Mouse (Mus musculus) testis, adult 2 months (tissue): ENCODE measurements around the gene Man2a2. TPM values are rescaled to one million over a fixed set of nuclear protein-coding genes. Genes with fewer than 3 reads are reported as not detected.
A peak's percentile ranks its signal among the peaks of the same experiment; 100 is the strongest.
"Not testable (repeated sequence)": the region's sequence is repeated elsewhere in the genome, so short reads cannot be mapped to it uniquely, and the experiment has no call there.

ENCODE experiments used
- H3K27ac ChIP-seq: fragments of 200-500 bp; 2 replicates; pipeline ENCODE4 v1.5.1; 2012; ENCODE audit warnings: low read depth, low read length; ENCODE audit not compliant: control insufficient read depth, insufficient read depth
- H3K27me3 ChIP-seq: fragments of 200-500 bp; 2 replicates; pipeline ENCODE4 v1.6.1; 2012; ENCODE audit warnings: mild to moderate bottlenecking, low read length, moderate library complexity; ENCODE audit not compliant: control insufficient read depth, insufficient read depth
- H3K36me3 ChIP-seq: fragments of 200-500 bp; 2 replicates; pipeline ENCODE4 v1.6.1; 2012; ENCODE audit warnings: mild to moderate bottlenecking, low read length; ENCODE audit not compliant: control insufficient read depth, insufficient read depth
- H3K4me1 ChIP-seq: fragments of 200-500 bp; 2 replicates; pipeline ENCODE4 v1.6.1; 2012; ENCODE audit warnings: low read length; ENCODE audit not compliant: control insufficient read depth, insufficient read depth
- H3K4me3 ChIP-seq: fragments of 200-500 bp; 2 replicates; pipeline ENCODE4 v1.5.1; 2012; ENCODE audit warnings: low read depth, mild to moderate bottlenecking, low read length, moderate library complexity, mixed read lengths; ENCODE audit not compliant: control insufficient read depth
- CTCF ChIP-seq: fragments of 200-500 bp; IDR thresholded peaks from 2 replicates; pipeline ENCODE4 v1.5.1; 2012; ENCODE audit warnings: low read depth, mild to moderate bottlenecking, inconsistent platforms, low read length, moderate library complexity; ENCODE audit not compliant: control insufficient read depth, insufficient read depth, insufficient replicate concordance
- POLR2A ChIP-seq: fragments of 200-500 bp; IDR thresholded peaks from 2 replicates; pipeline ENCODE4 v1.6.1; 2012; ENCODE audit warnings: low read depth, mild to moderate bottlenecking, inconsistent platforms, low read length, moderate library complexity; ENCODE audit not compliant: control insufficient read depth
- polyA plus RNA-seq: library from polyadenylated mRNA; depleted of rRNA; stranded (reverse); fragments of >200 nt; gene quantifications from 2 replicates; pipeline ENCODE4 v1.2.3, GENCODE M21; 2012

Gene Man2a2
- polyA plus RNA-seq, 1 experiment, result 71.5 TPM

GRCm38 (mm10) chr7:80400099-80400498 lies 28.9 kb upstream of the Man2a2 start:
- H3K36me3 ChIP-seq, result no peaks in the 10 kb centered on the region
- H3K27ac ChIP-seq, result no peak overlapping the region
- no peak for TF ChIP-seq POLR2A
- no peaks in the 10 kb centered on the region for H3K27me3 ChIP-seq
- H3K4me3 ChIP-seq, result no peak overlapping the region
- H3K4me1 ChIP-seq, result peaks cover 9% of the 10 kb centered on the region

GRCm38 (mm10) chr7:80398654-80399444 lies 27.7 kb upstream of the Man2a2 start:
- Histone ChIP-seq H3K36me3 (no peaks in the 10 kb centered on the region), H3K4me1 (peaks cover 5% of the 10 kb centered on the region), H3K27me3 (no peaks in the 10 kb centered on the region), H3K27ac (no peak overlapping the region), H3K4me3 (no peak overlapping the region)
- TF ChIP-seq CTCF (no peak), POLR2A (no peak)

GRCm38 (mm10) chr7:80397986-80398385 lies 26.8 kb upstream of the Man2a2 start:
- TF ChIP-seq POLR2A, result no peak
- no peak for TF ChIP-seq CTCF
- Histone ChIP-seq H3K36me3 (no peaks in the 10 kb centered on the region), H3K4me3 (no peak overlapping the region), H3K27me3 (no peaks in the 10 kb centered on the region), H3K4me1 (peaks cover 5% of the 10 kb centered on the region), H3K27ac (no peak overlapping the region)

GRCm38 (mm10) chr7:80396427-80396826 lies 25.3 kb upstream of the Man2a2 start:
- H3K36me3 ChIP-seq, H3K4me1 ChIP-seq, H3K27me3 ChIP-seq, H3K4me3 ChIP-seq, H3K27ac ChIP-seq: not testable (repeated sequence)

GRCm38 (mm10) chr7:80394600-80394999 lies 23.4 kb upstream of the Man2a2 start:
- Histone ChIP-seq H3K36me3 (no peaks in the 10 kb centered on the region), H3K4me1 (no peaks in the 10 kb centered on the region), H3K4me3 (no peak overlapping the region), H3K27me3 (no peaks in the 10 kb centered on the region), H3K27ac (no peak overlapping the region)
- TF ChIP-seq CTCF, result no peak
- no peak for TF ChIP-seq POLR2A

- Histone ChIP-seq H3K27ac (no peak overlapping the region), H3K4me3 (no peak overlapping the region), H3K27me3 (no peaks in the 10 kb centered on the region), H3K36me3 (no peaks in the 10 kb centered on the region), H3K4me1 (peaks cover 11% of the 10 kb centered on the region)
- TF ChIP-seq POLR2A, result no peak
- no peak for TF ChIP-seq CTCF
Measured at GRCm38 (mm10) chr7:80392119-80392518, 20.9 kb upstream of the Man2a2 start.

- TF ChIP-seq CTCF (no peak), POLR2A (no peak; the same call in 1 of the 2 replicates)
- Histone ChIP-seq H3K36me3 (no peaks in the 10 kb centered on the region), H3K27me3 (no peaks in the 10 kb centered on the region), H3K4me1 (peaks cover 23% of the 10 kb centered on the region), H3K4me3 (peak within 1 kb of the TSS; percentile 68), H3K27ac (peak within 1 kb of the TSS; percentile 63)
Measured at GRCm38 (mm10) chr7:80387633-80388543, 16.7 kb upstream of the Man2a2 start, which contains the start of gene Fes. TSS of gene Fes (minus strand) at chr7:80387946.
